Mouse (Mus musculus) kidney, postnatal 14 days (tissue): ENCODE data around the gene Hrh2.

Source experiments
- DNase-seq: peaks from one replicate; pipeline ENCODE4 v3.0.0; 2022; ENCODE audit warnings: mixed read lengths

Gene Hrh2

DNA sequence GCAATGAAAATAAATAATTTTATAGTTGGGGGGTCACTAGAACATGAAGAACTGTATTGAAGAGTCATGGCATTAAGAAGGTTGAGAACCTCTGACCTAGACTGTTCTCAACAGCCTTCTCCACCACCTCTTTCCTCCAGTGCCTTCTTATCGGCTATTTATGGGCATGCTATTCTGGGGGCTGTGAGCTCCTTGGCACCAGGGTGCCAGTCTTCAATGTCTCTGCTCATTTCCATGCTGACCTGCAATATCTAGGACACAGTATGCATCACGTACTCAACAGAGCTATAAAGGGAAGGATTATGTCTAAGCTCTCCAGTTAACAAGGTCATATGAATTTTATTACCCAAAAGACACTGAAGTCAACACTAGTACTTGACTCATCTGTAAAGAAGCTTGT, 14.6 kb upstream of the Hrh2 start:
- DNase-seq = no peak

DNA sequence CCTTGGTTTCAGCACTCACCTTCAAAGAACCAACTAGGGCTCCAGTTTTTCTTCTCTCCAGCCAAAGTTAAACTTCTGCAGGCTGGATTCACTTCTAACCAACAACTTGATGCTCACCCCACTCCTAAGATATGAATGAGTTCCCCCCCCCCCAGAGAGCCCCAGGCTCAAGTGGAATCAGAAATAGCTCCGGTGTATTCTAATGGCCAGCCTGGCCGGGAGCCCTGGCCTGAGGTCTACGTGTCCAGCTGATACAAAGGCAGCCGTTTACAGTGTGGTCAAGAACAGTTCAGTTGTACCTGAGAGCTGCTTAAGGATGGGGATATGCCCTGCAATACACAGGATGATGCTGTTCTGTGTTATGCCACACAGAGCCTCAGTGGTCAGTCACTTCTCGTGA, 13.3 kb upstream of the Hrh2 start:
- DNase-seq = no peak

DNA sequence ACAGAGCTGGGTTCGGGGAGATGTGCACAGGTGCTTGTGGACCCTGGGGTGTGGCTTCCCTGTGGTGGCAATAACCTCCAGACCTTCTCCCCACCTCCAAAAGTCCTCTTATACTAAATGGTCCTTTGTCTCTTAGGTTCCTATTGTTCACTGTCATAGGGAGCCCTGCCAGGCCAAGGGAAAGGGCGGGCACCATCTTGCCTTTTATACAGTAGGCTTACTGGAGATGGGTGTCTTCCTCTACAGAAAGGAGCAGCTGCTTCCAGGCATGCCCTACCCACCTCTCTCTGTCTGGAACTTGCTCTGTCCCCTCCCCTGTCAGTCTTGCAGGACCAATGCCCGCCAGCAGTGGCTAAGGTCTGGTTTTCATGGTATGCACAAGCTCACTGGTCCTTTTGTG, 12.0 kb upstream of the Hrh2 start:
- no peak for DNase-seq

DNA sequence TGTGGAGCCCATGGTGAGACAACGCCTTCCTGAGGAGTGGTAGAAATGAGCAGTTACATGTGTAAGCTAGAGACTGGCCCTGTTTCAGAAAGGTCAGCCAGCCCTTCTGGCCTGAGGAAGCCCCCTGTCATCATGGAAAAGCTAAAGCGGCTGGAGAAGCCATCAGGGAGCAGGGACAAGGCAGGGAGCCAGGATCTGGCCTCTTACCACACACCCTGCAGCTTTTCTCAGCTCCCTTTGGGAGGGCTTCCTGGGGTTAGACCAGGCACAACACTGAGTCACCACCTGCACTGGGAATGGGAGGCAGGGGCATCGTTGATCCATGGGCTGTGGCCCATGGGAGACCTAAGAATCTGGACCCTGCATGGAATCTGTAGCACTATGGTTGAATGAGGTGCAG, 11.5 kb upstream of the Hrh2 start:
- DNase-seq = peak; percentile 34

DNA sequence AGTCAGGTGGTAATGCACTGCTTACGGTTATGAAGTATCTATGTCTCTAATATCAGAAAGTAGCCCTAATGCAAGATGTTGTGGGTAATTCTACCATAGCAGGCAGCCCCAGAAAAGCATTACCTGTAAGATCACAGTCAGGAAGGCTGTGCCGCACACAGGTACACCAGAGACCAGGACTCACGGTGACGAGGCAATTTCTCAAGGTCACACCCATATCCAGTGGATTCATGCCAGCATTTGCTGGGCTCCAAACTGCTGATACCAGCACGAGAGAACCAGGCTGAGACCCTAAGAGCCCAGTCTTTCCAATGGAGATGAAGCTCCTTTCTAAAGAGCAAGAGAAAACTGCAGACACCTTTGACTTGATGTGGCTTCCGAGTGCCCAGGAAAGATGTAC, 10.6 kb upstream of the Hrh2 start:
- no peak for DNase-seq

DNA sequence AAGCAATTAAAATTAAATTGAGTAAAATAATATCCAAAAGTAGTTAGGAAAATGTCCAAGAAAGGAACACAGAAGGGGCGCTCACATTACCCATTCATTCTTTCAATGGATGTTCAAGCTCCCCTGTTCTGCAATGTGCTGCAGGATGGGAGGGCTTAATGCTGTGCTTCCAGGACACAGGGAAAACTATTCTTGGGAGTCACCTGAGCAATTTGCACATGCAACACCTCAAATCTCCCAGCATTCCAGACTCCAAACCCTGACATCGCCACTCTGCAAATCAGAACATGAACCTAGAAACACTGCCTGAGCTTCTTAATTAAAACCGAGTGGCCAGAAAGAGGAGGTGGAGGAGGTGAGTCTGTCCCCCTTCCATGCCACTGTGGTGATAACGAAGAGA, 10.0 kb upstream of the Hrh2 start:
- no peak for DNase-seq

DNA sequence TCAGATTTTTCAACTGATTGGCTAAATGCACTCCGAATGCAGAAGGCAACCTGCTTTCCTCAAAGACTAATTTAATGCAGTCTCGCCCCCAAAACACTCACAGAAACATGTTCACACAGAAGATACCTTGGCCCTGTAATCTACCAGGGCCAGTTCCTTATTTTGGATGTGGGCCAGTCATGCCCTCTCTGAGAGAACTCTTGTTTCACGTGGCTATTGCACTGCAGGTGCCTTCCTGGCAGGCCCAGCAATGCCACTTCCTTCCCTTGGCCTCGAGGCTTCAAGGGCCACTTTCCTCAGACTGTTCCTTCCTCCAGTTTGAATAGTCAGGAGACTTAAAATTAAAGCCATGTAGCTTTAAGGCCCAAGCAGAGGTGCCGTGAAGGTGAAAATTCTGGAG, 5.5 kb upstream of the Hrh2 start:
- no peak for DNase-seq

DNA sequence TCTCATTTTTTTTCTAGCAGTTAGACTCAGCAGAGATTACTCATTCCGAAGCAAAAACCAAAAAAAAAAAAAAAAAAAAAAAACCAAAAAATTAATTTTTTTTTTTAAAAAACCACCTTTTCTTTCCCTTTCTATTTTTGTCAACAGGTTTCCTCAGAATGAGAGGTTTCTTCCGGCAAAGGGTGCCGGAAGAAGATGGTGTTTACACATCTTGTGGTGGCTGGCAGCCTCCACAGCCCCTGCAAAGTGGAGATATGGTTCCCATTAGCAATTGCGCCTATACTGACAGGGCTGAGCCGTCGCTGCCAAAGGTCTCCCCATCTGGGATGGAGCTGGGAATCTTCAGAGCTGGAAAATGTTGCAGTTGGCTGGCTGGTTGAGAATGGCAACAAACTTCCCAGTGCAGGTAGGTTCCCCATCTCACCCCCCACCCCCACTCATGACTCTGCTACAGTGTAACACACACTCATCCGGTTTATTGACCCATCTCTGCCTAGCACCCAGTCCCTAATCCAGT, 3.7 kb upstream of the Hrh2 start:
- no peak for DNase-seq

DNA sequence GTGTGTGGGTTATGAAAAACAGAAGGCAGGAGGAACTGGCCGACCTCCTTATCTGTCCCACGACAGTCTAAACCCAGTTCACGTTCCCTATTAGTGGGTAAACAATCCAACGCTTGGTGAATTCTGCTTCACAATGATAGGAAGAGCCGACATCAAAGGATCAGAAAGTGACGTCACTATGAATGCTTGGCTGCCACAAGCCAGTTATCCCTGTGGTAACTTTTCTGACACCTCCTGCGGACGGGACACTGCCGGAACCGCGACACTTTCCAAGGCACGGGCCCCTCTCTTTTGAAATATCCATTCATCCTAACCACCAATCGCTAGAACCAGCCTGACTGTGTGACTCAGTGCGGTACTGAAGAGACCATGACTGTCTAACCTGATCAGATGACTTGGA, 2.0 kb upstream of the Hrh2 start:
- DNase-seq = no peak

DNA sequence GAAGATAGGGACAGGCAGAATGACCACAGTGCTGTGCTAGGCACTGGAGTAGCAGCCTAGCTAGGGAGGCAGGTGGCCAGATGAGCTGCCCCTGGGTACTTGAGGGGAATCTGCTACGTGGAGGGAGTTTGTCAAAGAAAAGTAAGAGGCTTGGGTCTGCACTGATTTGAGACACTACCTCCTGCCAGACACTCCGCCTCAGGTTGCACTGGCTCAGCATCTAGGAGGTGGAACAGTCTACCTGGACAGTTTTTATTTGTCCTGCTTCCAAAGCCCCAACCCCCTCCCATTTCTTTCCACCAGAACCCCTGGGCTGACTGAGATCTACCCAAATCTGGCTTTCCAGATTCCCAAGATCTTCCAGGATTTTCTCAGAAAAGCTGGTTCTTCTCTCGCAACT, 748 bp upstream of the Hrh2 start:
- no peak for DNase-seq

DNA sequence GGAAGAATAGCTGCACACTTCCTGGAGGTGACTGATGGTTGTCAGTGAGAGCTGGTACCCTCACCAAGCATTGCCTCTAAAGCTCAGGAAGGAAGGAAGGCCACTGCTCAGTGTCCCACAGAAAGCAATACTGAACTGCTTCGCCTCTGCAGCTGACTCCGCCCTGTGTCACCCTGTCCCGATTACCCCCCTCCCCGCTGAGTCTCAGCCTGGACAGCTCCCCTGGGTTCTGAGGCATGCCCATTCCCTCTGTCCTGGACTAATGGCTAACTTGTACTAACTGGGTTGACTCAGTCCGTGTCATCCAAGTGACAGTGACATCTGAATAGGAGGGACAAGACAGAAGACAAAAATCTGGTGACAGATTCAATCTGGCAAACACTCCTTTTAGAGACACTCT, 1.7 kb downstream of the Hrh2 start:
- no peak for DNase-seq

DNA sequence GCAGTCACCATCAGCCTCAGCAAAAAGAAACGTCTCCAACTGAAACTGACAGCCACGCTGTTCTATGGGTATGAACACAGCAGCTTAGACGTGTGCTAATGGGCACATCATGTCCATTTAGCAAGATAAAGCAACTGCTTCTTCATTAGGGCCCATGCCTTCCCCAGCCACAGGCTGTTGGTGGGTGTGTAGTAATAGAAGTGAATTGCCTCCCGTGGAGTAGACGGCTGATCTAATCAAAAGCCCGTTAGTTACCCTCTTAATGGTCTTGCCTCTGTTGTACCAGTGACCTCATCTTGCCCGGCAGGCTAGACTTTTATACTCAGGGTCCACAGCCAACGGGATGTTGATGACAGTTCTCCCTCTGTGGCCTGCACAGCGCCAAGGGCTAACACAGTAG, 7.1 kb downstream of the Hrh2 start:
- DNase-seq = no peak

DNA sequence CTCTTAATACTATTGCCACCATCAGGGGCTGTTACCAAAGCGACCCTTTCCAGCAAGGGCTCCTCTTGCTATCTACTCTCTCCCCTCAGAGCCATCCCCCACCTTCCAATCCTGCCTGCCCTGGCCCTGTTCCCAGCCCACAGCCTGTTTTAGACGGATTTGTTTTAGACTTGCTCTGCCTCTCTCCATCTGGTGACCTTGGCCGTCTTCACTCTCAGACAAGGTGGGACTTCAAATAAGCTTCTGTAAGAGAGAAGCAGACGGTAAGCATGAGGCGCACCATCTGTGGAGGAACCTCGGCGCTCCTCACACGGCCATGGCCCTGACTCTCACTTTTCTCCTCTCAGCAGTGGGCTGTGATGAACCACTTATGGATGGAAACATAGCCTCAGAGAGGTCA, 10.5 kb downstream of the Hrh2 start:
- DNase-seq = no peak

DNA sequence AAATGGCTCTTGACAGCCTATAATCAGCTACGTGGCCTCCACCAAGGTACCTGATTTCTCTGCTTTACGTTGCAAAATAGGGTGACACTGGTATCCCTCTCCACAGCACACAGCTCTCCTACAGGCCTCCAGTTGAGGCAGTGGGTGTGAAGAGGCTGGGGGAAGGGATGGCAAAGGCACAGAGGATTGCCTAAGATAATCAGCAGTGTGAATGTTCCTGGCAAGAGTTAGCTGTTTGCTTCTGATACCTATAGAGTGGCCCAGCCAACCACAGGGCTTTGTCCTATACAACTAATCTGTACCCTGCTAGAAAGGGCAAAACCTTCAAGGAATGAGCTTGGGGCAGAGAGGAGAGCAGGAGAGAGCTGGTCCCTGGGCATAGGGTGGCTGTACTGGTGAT, 11.5 kb downstream of the Hrh2 start:
- no peak for DNase-seq

DNA sequence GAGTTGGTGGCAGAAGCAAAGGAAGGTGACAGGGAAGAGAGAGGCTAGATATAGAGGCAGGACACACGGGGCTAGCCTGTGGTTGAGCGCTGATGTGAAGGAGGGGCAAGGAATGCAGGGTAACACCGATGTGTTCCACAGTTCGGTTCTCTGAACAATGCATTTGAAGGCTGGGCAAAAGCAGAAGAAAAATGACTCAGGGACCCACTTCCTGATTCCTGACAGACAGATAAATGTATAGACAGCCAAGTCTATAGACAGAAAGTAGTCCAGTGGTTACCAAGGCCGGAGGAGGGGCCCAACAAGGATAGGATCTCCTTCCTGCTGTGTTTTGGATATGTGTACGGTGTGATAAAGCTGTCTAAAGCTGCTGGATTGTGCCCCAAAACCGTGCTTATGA, 13.3 kb downstream of the Hrh2 start:
- no peak for DNase-seq

DNA sequence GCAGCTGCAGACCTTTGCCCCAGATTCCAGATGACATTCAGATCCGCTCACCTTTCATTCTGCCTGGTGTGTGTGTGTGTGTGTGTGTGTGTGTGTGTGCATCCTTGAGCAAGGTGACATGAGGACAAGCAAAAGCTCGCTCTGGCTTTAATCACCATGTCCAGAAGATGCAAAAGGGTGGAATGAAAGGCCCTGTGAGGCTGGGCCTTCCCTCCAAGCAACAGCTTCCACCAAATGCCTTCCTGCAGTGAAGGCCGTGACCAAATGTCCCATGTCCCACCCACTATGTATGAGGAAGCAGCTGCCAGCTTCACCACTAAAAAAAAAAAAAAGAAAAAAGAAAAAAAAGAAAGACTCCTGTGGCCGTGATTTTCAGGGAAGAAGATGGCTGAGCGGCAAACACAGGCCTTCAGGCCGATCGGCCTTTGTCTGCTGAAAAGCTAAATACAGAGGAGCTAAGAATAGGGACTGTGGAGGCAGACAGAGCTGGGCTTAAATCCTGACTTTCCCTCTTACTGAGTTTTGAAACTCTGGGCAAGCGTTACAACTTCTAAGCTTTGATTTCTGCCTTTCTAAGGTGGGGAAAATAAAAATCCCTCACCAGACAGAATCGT, 14.3 kb downstream of the Hrh2 start:
- DNase-seq = no peak

DNA sequence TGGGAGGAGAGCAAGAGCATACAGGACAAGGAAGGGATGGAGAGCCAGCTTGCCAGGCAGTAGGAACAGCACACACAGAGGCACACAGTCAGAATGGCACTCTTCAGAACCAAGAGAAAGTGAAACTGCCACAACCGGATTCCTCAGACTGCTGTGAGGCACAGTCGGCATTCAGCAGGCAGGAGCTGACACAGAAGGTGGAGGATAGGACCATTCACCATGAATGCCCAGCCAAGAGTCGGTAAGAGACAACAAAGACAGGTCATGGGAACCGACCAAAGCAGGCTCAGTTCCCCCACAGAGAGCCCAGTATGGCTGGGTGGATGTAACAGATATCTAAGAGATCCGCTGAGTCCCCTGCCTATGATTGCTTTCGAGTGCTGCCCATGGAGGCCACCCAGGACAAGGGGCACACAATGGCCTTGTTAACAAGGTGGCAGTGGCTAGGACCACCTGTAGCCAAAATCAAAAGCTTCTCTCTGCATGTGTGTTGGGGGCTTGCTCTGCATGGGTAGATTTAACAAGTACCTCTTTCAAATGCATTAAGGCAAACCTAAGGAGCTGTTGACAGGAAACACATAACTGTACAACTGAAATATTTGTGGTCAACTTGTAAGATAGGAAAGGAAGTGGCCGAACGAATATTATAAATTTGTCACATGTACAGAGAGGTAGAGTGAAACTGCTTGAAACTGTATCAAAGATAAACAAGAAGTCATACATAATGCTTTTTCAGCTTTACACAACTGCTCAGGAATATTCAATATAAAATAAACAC, 17.7 kb downstream of the Hrh2 start:
- no peak for DNase-seq

DNA sequence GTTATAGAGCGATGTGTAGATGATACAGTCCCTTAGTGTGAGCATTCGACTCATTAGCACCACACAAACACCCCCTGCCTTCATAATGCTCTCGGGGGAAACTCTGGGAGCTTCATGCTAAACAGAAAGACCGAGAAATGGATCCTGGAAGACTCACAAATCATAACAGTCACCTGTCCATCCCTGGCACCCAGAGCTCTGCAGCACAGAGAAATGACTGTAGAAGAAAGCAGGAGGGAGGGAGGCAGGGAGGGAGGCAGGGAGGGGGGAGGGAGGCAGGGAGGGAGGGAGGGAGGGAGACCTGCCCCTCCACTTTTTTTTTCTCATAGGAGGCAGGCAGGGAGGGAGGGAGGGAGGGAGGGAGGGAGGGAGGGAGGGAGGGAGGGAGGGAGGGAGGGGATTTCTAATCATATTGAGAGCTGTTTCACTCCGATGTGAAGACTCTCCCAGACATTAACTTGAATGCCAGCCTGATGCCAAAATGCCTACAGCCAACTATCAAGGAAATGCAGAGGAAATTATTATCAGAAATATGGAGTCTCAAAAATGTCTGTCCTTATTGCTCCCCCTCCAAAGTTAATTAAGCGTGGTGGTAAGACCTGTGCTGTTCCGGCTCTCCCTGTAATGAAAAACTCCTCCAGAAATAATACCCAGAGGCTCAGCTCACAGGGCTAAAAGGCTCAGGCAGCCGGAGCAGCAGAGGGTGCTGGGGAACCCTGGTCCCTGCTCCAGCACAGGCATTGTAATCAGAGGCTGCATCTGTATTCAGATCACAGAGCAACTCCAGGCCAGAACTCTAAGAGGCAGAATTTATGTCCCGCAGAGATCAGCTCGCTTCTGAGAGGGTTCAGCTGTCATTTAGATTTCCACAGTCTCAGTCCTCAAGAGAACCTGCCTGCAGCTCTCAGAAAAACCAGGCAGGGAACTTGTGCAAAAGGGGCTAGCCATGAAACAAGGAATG, 19.9 kb downstream of the Hrh2 start:
- peak; percentile 27 for DNase-seq

DNA sequence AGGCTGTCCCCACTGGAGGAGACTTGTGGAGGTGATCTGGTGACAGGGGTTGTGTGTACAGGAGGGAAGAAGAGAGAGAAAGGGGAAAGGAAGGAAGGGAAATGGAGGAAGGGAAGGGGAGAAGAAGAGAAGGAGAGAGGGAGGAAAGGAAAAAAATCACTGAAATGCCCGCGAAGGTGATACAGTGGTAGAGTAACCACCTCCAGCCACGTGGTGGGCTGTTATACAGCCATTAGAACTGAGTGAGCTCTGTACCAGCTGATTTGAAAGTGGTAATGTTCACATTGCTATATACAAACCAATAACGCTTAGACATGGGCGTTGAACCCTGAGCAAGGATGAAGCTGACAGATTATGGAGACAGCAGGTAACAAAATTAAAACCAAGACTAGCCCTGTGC, 20.6 kb downstream of the Hrh2 start:
- no peak for DNase-seq

DNA sequence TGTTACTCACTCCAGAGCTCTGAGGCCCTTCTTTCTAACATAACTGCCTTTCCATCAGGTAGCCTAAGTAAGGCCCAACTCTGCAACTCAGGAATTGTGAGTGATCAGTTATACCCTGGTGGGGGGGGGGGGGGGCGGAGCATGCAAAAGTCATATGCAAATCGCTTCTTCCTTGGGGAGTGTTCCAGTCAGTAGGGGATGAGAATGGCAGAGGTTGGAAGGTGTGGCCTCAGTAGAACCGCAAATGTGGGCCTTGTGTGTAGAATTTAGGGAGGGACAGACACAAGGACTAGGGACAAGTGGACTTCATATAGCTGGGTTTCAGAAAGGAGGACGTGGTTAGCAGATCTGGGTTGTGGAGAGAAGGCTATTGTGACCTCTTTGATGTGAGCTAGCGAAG, 23.3 kb downstream of the Hrh2 start:
- DNase-seq = no peak

DNA sequence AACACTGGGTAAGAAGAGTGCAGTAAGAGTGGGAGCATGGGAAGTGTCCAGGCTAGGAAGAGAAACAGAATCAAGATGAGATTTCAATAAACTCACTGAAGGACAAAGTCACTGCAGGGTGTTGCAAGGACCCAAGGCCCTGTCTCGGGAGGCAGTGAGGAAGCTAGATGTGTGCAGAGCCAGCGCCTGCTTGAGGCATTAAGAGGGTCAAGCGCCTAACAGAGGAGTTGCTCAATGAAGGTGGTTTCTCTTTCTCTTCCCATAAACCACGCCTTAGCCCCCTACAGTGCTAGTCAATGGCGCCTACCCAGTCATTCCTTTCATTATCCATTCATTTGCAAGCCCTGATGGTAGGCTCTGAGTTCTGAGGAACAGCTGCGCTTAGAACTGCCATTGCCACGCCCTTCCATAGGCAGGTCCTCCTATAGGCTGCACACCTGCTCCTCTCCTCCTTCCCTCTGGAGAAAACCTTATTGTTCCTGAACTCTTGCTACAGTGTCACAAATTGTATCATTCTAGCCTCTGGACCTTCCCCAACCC, 23.9 kb downstream of the Hrh2 start:
- no peak for DNase-seq

DNA sequence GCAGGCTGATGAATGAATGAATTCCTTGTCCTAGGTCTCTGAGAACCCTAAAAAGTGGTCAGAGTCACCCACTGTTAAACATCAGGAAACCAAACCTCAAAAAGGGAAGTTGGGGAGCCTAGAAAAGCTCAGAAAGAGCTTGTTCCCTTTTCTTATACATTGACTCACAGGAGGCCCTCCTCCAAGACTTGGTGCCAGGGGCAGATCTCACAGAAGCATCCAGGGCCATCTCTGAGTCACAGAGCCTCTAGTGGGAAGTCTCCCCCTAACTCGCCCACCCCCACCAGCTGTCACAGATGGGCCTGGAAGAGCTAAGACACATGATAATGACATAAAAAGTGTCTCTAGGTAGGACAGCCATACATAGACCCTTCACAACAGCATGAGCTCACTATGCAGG, 26.4 kb downstream of the Hrh2 start:
- DNase-seq = no peak

DNA sequence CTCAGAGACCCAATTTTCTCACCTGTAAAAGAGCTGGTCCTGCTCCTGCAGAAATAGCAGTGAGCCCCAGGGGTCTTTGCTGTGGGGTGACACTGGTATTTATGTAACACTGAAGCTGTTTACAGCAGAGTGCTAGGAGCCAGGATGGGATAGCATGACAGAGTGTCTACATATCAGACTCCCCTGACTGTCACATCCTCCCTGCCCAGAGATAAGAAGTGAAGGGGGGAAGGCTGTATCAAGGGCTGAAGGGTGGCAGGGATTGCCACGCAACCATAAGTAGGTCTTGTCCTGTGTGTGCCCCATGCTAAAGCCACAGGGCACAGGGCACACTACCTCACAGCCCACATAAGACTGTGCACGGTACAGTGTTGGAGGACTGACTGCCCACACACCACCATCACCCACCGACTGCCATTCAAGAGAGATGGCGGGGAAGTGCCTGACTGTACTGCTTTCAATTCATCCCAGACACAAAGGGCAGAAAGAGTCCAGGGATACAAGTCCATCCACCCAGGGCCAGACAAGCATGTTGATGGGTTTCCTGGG, 29.8 kb downstream of the Hrh2 start:
- DNase-seq = no peak
